Mouse (Mus musculus) hindbrain, embryonic 14.5 days (tissue): Measurements from ENCODE around the gene Edem1. TPM values are rescaled to one million over a fixed set of nuclear protein-coding genes. Genes with fewer than 3 reads are reported as not detected.

ENCODE experiments used
- ATAC-seq: fragments of 200-750 bp; cut with Nextera tagmentation; 2 replicates; pipeline ENCODE4 v1.8.0; 2017; ENCODE audit warnings: moderate number of reproducible peaks, mild to moderate bottlenecking, moderate TSS enrichment, moderate library complexity; ENCODE audit not compliant: low FRiP score
- DNase-seq: peaks from one replicate; pipeline ENCODE4 v3.0.0-alpha.2; 2015; ENCODE audit warnings: low spot score
- H3K27ac ChIP-seq: fragments of 300-500 bp; sonication (generic); 2 replicates; pipeline ENCODE4 v1.5.1; 2014; ENCODE audit warnings: mild to moderate bottlenecking, moderate library complexity
- H3K27me3 ChIP-seq: fragments of 300-500 bp; sonication (generic); 2 replicates; pipeline ENCODE4 v1.6.1; 2014; ENCODE audit warnings: mild to moderate bottlenecking, low read length, mixed read lengths; ENCODE audit not compliant: control insufficient read depth, insufficient read depth
- H3K36me3 ChIP-seq: fragments of 300-500 bp; sonication (generic); replicated peaks from 2 replicates; pipeline ENCODE4 v1.6.1; 2014; ENCODE audit not compliant: control insufficient read depth, insufficient read depth
- H3K4me1 ChIP-seq: fragments of 300-500 bp; sonication (generic); replicated peaks from 2 replicates; pipeline ENCODE4 v1.6.1; 2014; ENCODE audit warnings: antibody characterized with exemption, low read length, mixed read lengths; ENCODE audit not compliant: control insufficient read depth, insufficient read depth
- H3K4me2 ChIP-seq: fragments of 300-500 bp; sonication (generic); replicated peaks from 2 replicates; pipeline ENCODE4 v1.6.1; 2014; ENCODE audit warnings: mild to moderate bottlenecking, moderate library complexity
- H3K4me3 ChIP-seq: fragments of 300-500 bp; sonication (generic); replicated peaks from 2 replicates; pipeline ENCODE4 v1.5.1; 2014; ENCODE audit warnings: mild to moderate bottlenecking, low read length
- H3K9ac ChIP-seq: fragments of 300-500 bp; sonication (generic); 2 replicates; pipeline ENCODE4 v1.6.1; 2014
- H3K9me3 ChIP-seq: fragments of 300-500 bp; sonication (generic); 2 replicates; pipeline ENCODE4 v1.6.1; 2016; ENCODE audit warnings: low read length; ENCODE audit not compliant: control insufficient read depth
- WGBS: fragments of 180-500 bp; shearing (Covaris S2); extraction: QIAGEN DNeasy Blood & Tissue Kit; methylation state at CpG from one replicate; pipeline ENCODE4 v1.1.7; 2014; 5-methylcytosine and 5-hydroxymethylcytosine counted together
- polyA plus RNA-seq: library from polyadenylated mRNA; unstranded; fragments of >200 nt; fragmentation: Nextera tagmentation; extraction: Ambion mirVana; gene quantifications from 2 replicates; pipeline ENCODE4 v1.2.1, GENCODE M21; 2014

Gene Edem1
- polyA plus RNA-seq, 1 experiment from 2014 or later, result 8.9 TPM

- H3K4me3 ChIP-seq, result no peak overlapping the region
- 79% methylated on average over 2 of the region's 2 CpGs for WGBS
- no peaks in the 10 kb centered on the region for H3K4me1 ChIP-seq
- no peak overlapping the region for H3K9ac ChIP-seq
- H3K36me3 ChIP-seq, result no peaks in the 10 kb centered on the region
- no peak overlapping the region for H3K27ac ChIP-seq
- no peaks in the 10 kb centered on the region for H3K9me3 ChIP-seq
- H3K27me3 ChIP-seq, result no peaks in the 10 kb centered on the region
- no peak overlapping the region for H3K4me2 ChIP-seq
- ATAC-seq (no peak), DNase-seq (no peak)
Observed at GRCm38 (mm10) chr6:108899231-108899630, 70.8 kb downstream of the Edem1 start.

GRCm38 (mm10) chr6:108902124-108902523, 73.7 kb downstream of the Edem1 start:
- ATAC-seq (no peak), DNase-seq (no peak)

GRCm38 (mm10) chr6:108903280-108903679, 74.8 kb downstream of the Edem1 start:
- H3K4me3 ChIP-seq, result no peak overlapping the region
- H3K36me3 ChIP-seq, result no peaks in the 10 kb centered on the region
- DNase-seq (no peak), ATAC-seq (no peak)
- 86% methylated on average over 4 of the region's 4 CpGs for WGBS
- no peak overlapping the region for H3K4me2 ChIP-seq
- no peaks in the 10 kb centered on the region for H3K4me1 ChIP-seq
- H3K27me3 ChIP-seq, result no peaks in the 10 kb centered on the region
- H3K9ac ChIP-seq, result no peak overlapping the region
- no peak overlapping the region for H3K27ac ChIP-seq
- H3K9me3 ChIP-seq, result no peaks in the 10 kb centered on the region

More at GRCm38 (mm10) chr6:108902124-108902523, 73.7 kb downstream of the Edem1 start:
- Histone ChIP-seq H3K27ac (no peak overlapping the region), H3K9ac (no peak overlapping the region), H3K36me3 (no peaks in the 10 kb centered on the region), H3K4me3 (no peak overlapping the region), H3K27me3 (no peaks in the 10 kb centered on the region), H3K4me1 (no peaks in the 10 kb centered on the region), H3K9me3 (no peaks in the 10 kb centered on the region), H3K4me2 (no peak overlapping the region)

GRCm38 (mm10) chr6:108906539-108906938, 78.1 kb downstream of the Edem1 start:
- H3K36me3 ChIP-seq, result no peaks in the 10 kb centered on the region

More at GRCm38 (mm10) chr6:108906539-108906938, 78.1 kb downstream of the Edem1 start:
- no peak overlapping the region for H3K4me2 ChIP-seq
- DNase-seq (no peak), ATAC-seq (no peak)
- 55% methylated on average over 1 of the region's 1 CpGs for WGBS
- H3K4me1 ChIP-seq, result no peaks in the 10 kb centered on the region
- H3K9me3 ChIP-seq, result no peaks in the 10 kb centered on the region
- H3K9ac ChIP-seq, result no peak overlapping the region
- no peak overlapping the region for H3K27ac ChIP-seq
- no peaks in the 10 kb centered on the region for H3K27me3 ChIP-seq
- H3K4me3 ChIP-seq, result no peak overlapping the region

Other genes with a start within 250 kb of the Edem1 start
- 4.8 and 5.8 TPM in 2 replicates for gene Bhlhe40, start 168.0 kb upstream of the Edem1 start, polyA plus RNA-seq
- gene Arl8b, start 45.5 kb upstream of the Edem1 start, polyA plus RNA-seq, result 124 and 137 TPM in 2 replicates